Mouse (Mus musculus) neural tube, embryonic 10.5 days (tissue): Measurements from ENCODE around the gene Ptpn1.

Experiments used
- DNase-seq: peaks from one replicate; pipeline ENCODE4 v3.0.0-alpha.2; 2017; ENCODE audit warnings: low spot score; ENCODE audit errors: extremely low spot score

Ptpn1 gene

GRCm38 (mm10) chr2:167931985-167932726 lies at the start of gene Ptpn1:
Ptpn1 (plus strand) TSS chr2:167932057.
- DNase-seq, result peak; percentile 97

GRCm38 (mm10) chr2:167886485-167886884 lies 45.4 kb upstream of the Ptpn1 start:
- no peak for DNase-seq

GRCm38 (mm10) chr2:167887516-167888347 lies 44.1 kb upstream of the Ptpn1 start:
- no peak for DNase-seq

- DNase-seq, result no peak
Measured at GRCm38 (mm10) chr2:167888834-167889233, 43.0 kb upstream of the Ptpn1 start.

- DNase-seq, result no peak
Measured at GRCm38 (mm10) chr2:167889886-167890285, 42.0 kb upstream of the Ptpn1 start.

GRCm38 (mm10) chr2:167891908-167892307 lies 39.9 kb upstream of the Ptpn1 start:
- peak; percentile 77 for DNase-seq

- DNase-seq, result no peak
Measured at GRCm38 (mm10) chr2:167893680-167894079, 38.2 kb upstream of the Ptpn1 start.

GRCm38 (mm10) chr2:167894948-167895372 lies 36.9 kb upstream of the Ptpn1 start:
- peak; percentile 88 for DNase-seq

GRCm38 (mm10) chr2:167897896-167898295 lies 34.0 kb upstream of the Ptpn1 start:
- no peak for DNase-seq

GRCm38 (mm10) chr2:167899989-167900421 lies 31.9 kb upstream of the Ptpn1 start:
- peak; percentile 59 for DNase-seq

- DNase-seq, result no peak
Measured at GRCm38 (mm10) chr2:167902116-167902703, 29.6 kb upstream of the Ptpn1 start.

GRCm38 (mm10) chr2:167903242-167903952 lies 28.5 kb upstream of the Ptpn1 start:
- DNase-seq, result no peak

- DNase-seq, result no peak
Measured at GRCm38 (mm10) chr2:167904621-167905367, 27.1 kb upstream of the Ptpn1 start.

- no peak for DNase-seq
Measured at GRCm38 (mm10) chr2:167905561-167905960, 26.3 kb upstream of the Ptpn1 start.

- DNase-seq, result no peak
Measured at GRCm38 (mm10) chr2:167906729-167907128, 25.1 kb upstream of the Ptpn1 start.

- DNase-seq, result no peak
Measured at GRCm38 (mm10) chr2:167909531-167910177, 22.2 kb upstream of the Ptpn1 start.

- no peak for DNase-seq
Measured at GRCm38 (mm10) chr2:167910178-167910540, 21.7 kb upstream of the Ptpn1 start.

- DNase-seq, result no peak
Measured at GRCm38 (mm10) chr2:167911511-167911910, 20.3 kb upstream of the Ptpn1 start.

GRCm38 (mm10) chr2:167919081-167919480 lies 12.8 kb upstream of the Ptpn1 start:
- DNase-seq, result no peak

GRCm38 (mm10) chr2:167920041-167920440 lies 11.8 kb upstream of the Ptpn1 start:
- no peak for DNase-seq
